Mouse (Mus musculus) cerebellum, adult (tissue): ENCODE measurements around the gene Rnls.

Experiments
- ATAC-seq: cut with Nextera tagmentation; 2 replicates; pipeline ENCODE4 v1.9.2; 2017; ENCODE audit warnings: mild to moderate bottlenecking, moderate library complexity, mixed read lengths; ENCODE audit not compliant: insufficient number of reproducible peaks, low FRiP score, low TSS enrichment

Gene Rnls

GRCm38 (mm10) chr19:33114631-33115295 is 277.3 kb downstream of the Rnls start:
- no peak for ATAC-seq

DNA sequence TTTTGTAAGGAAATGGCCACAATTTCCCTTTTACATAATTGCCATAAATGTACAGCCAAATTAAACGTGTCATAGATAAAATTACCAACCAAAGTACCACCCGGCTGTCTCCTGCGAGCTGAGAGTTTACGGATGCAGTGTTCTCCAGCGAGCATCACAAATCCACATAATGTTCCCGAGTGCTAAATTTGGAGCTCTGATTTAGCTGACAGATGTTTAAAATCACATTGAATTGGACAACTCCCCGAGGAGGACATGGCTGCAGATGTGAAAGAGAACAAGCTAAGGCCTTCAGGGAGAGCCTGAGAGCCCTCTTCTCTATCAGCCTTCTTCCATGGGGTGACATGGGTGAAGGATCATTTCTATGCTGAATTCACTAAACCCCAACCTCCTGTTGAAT is 278.3 kb downstream of the Rnls start:
- no peak for ATAC-seq

GRCm38 (mm10) chr19:33110404-33110803 is 281.7 kb downstream of the Rnls start:
- no peak for ATAC-seq

DNA sequence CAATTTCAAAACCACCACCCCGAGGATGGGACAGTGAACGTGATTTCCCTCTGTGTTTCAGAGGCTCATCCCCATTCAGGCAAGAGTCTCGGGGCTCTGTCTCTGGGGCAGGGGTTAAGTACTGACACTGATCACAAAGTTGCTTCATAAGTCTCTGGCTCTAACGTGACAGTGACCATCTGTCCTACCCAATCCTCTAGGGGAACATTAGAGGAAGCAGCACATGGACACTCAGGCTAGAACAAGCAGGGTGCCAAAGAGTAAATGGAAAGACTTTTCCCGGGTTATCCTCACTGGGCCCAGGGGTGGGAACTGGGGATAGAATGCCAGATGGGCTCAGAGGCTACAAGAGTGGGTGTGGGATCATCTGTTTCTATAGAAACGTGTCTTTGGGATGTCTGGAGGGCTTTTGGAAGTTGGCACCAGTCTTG is 282.1 kb downstream of the Rnls start:
- ATAC-seq, result no peak

GRCm38 (mm10) chr19:33109141-33109540 is 283.0 kb downstream of the Rnls start:
- ATAC-seq, result no peak

GRCm38 (mm10) chr19:33103851-33104250 is 288.2 kb downstream of the Rnls start:
- ATAC-seq, result no peak

DNA sequence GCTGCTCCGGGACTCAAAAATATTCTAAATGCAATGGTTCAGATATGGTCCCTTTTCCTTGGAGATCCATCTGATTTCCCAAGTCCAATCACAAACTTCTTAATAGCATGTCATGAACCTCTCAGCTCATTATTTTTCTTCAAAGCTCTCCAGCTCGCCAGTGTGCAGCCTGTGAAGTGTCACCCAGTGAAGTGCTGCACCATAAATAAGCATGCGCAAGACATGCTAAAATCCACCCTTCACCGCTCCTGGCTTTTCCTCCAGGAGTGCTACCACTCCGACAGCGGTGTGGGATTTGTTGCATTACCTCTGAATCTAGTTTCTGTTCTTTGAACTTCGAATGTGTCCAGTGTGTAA is 289.3 kb downstream of the Rnls start:
- ATAC-seq, result no peak

- no peak for ATAC-seq
These were observed 289.9 kb downstream of the Rnls start for GRCm38 (mm10) chr19:33102008-33102782.

DNA sequence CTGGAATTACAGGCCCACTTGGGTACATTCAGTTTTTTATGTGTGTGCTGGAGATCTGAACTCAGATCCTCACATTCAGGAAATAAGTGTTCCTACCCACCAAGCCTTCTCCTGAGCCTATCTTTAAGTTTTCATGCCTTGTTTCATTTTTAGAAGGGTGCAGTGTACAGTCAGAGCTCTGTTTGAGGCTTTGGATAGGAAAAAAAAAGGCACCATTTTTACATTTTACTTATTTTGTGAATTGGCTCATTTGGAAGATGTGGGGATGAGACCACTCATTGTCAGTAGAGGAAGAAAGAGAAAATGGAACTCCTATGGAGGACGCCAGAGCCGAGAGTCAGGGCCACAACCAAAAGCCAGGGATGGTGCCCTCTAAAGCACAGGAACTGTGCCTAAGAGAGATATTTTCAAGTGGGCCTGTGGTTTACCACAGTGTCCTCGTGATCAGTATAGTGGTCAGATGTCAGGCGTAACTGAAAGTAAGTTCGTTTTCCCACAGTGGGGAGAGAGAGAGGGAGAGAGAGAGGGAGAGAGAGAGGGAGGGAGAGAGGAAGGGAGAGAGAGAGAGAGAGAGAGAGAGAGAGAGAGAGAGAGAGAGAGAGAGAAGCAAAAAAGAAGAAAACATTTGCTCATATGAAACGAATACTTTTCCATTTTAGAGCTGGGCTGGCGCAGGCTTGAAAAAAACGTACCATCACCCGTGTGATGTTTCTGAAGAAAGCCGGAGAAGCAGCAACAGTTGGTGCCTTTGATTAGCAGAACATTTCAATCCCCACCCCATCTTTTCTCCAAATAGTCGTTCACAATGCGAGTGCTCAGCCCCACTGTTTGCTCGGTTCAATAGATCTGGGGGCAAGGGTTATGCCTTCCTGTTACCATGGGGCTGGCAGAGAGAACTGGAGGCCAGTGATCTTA is 290.7 kb downstream of the Rnls start:
- no peak for ATAC-seq

DNA sequence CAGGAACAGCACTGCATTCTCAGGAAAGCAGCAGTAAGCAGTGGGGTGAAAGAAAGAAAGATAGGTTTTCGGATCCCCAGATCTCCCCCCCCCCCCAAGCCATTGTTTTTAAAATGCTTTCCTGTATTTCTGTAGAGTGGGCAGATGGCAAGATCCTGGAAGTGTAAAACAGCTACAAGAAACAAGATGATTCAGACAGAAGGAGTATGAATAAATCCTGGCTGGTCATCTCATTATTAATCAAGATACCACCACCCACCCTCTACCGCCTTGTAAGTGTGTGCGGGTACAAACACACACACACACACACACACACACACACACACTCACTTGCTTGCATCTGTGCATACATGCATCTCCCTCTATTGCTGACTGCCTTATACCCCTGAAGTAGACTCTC is 291.5 kb downstream of the Rnls start:
- no peak for ATAC-seq

GRCm38 (mm10) chr19:33100031-33100430 is 292.1 kb downstream of the Rnls start:
- no peak for ATAC-seq

DNA sequence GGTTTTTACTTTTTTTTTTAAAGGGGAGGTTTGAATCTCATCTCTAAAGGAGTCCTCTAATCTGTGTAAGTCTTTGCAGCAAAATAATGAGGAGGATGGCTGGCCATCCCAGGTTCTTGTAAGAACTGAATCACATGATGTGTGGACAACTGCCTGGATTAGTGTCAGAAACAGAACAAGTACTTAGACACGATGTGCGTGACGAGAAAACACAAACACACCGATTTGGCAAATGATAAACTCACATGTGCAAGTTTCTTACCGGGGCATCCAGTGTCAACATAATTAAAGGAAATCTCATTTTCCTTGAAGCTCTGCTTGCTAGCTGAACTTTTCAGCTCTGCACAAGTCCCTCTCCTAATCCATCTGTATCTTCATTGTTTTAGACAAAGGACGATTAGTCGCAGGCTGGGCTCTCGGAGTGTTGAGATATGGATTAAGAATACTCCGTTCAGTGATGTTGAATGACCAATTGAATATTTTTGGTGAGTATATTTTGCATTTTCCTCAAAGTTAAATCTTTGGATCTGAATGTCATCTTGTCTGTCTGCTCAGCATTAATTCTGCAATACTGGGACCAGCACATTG is 292.8 kb downstream of the Rnls start:
- ATAC-seq, result no peak

DNA sequence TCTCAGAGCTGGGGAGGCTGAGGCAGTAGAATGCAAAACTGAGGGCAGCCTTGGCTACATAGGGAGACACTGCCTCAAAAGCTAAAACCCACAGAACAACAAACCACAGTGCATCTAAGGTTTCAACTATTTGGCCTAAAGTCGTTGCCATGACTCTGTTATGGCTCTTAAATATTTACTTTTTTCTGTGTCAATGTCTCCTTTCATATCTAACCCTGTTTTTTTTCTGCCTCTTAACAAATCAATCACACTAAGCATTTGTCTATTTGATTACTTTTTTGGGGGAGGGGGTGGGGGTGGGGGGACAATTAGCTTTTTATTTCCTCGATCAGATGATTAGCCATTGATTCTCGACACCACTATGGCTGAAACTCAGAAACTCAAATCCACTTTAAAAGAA is 294.4 kb downstream of the Rnls start:
- no peak for ATAC-seq

- ATAC-seq, result no peak
These were observed 295.5 kb downstream of the Rnls start for GRCm38 (mm10) chr19:33096581-33096980.

DNA sequence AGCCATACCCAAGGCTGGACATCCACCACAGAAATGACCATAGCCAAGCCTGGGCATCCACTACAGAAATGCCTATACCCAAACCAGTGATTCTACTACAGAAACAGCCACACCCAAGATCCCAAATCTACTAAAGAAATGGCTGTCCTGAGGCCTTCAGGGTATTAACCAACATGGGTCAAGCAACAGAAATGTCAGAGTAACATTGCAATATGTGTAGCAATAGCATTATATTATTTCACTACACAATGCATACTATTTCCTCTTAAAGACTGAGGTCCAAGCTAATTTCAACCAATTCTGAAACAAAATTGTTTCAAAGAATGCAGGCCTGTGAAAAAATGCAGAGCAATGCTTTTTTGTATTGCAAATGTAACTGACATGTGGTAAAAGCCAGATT is 299.5 kb downstream of the Rnls start:
- ATAC-seq, result no peak

GRCm38 (mm10) chr19:33091324-33091723 is 300.8 kb downstream of the Rnls start:
- ATAC-seq, result no peak

DNA sequence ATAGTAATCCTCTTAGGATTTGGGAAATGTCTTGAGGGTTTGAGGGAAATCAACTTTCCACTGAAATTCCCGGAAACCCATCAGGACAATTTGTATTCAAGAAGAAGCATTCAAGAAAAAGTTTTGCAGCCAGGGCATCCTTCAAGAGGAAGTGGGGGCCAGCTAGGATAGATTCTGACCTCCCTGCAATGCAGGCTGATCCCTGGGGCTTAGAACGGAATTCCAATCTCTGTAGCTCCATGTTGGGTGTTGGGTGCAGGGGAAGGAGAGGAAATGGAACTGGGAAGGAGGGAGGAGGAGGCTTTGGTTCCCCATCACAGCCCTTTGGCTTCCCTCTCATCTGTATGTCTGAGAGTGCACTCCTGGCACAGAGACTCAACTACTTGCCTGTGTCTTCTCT is 303.2 kb downstream of the Rnls start:
- no peak for ATAC-seq

DNA sequence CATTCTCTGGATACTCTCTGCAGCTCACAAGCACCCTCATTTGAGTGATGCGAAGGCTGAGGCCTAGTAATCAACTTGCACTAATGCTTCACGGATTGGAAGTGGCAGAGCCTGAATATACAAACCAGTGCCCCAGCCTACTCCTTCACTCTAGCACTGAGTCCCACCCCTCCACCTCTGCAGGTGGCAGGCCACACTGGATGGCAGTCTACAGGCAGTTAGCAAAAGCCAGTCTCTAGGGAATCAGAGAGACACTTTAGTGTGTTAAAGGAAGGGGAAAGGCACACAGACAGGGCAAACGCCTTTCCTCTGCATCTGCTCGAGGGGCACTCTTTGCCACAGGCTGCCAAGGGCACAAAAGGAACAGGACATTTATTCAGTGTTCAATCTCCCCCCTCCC is 304.1 kb downstream of the Rnls start:
- no peak for ATAC-seq
